Mouse (Mus musculus) kidney, postnatal 14 days (tissue): ENCODE measurements around the gene Grwd1.

Experiments used
- DNase-seq: peaks from one replicate; pipeline ENCODE4 v3.0.0; 2022; ENCODE audit warnings: mixed read lengths

Grwd1 gene

GRCm38 (mm10) chr7:45833924-45834323 is 3.2 kb upstream of the Grwd1 start:
- DNase-seq, result no peak

GRCm38 (mm10) chr7:45833148-45833790 is 2.5 kb upstream of the Grwd1 start:
- DNase-seq, result no peak

- DNase-seq, result no peak
Observed at GRCm38 (mm10) chr7:45832428-45832827, 1.7 kb upstream of the Grwd1 start.

- no peak for DNase-seq
Observed at GRCm38 (mm10) chr7:45831128-45831525, 383 bp upstream of the Grwd1 start.

GRCm38 (mm10) chr7:45826631-45827030 is 4.1 kb downstream of the Grwd1 start:
- DNase-seq, result no peak

GRCm38 (mm10) chr7:45824598-45824997 is 6.1 kb downstream of the Grwd1 start, which contains the start of gene Kcnj14:
Kcnj14 (minus strand) TSS chr7:45824782.
- DNase-seq, result no peak

- no peak for DNase-seq
Observed at GRCm38 (mm10) chr7:45820913-45821312, 9.8 kb downstream of the Grwd1 start.

- DNase-seq, result no peak
Observed at GRCm38 (mm10) chr7:45819843-45820242, 10.9 kb downstream of the Grwd1 start.

- no peak for DNase-seq
Observed at GRCm38 (mm10) chr7:45815984-45816351, 14.8 kb downstream of the Grwd1 start.

GRCm38 (mm10) chr7:45815323-45815983 is 15.3 kb downstream of the Grwd1 start:
- no peak for DNase-seq

- no peak for DNase-seq
Observed at GRCm38 (mm10) chr7:45814841-45815240, 15.9 kb downstream of the Grwd1 start.

GRCm38 (mm10) chr7:45813787-45814779 is 16.7 kb downstream of the Grwd1 start, which contains the start of gene Cyth2:
Cyth2 (minus strand) TSS chr7:45814581.
- peak; percentile 100 for DNase-seq

GRCm38 (mm10) chr7:45812921-45813320 is 17.8 kb downstream of the Grwd1 start:
- DNase-seq, result no peak

GRCm38 (mm10) chr7:45809276-45810075 is 21.3 kb downstream of the Grwd1 start:
- DNase-seq, result no peak

- no peak for DNase-seq
Observed at GRCm38 (mm10) chr7:45808471-45808870, 22.3 kb downstream of the Grwd1 start.

- DNase-seq, result no peak
Observed at GRCm38 (mm10) chr7:45805941-45806340, 24.8 kb downstream of the Grwd1 start.

GRCm38 (mm10) chr7:45802551-45802950 is 28.2 kb downstream of the Grwd1 start:
- no peak for DNase-seq

- peak; percentile 94 for DNase-seq
Observed at GRCm38 (mm10) chr7:45801348-45801747, 29.4 kb downstream of the Grwd1 start.

GRCm38 (mm10) chr7:45800546-45801204 is 30.1 kb downstream of the Grwd1 start:
- DNase-seq, result peak; percentile 63

- no peak for DNase-seq
Observed at GRCm38 (mm10) chr7:45800001-45800400, 30.7 kb downstream of the Grwd1 start.

- no peak for DNase-seq
Observed at GRCm38 (mm10) chr7:45798931-45799330, 31.8 kb downstream of the Grwd1 start.

- DNase-seq, result peak; percentile 71
Observed at GRCm38 (mm10) chr7:45798511-45798836, 32.3 kb downstream of the Grwd1 start.
